Mouse (Mus musculus): ENCODE results near the gene Ankrd60. TPM values are rescaled to one million over a fixed set of nuclear protein-coding genes. Genes with fewer than 3 reads are reported as not detected.

Ankrd60 gene
- polyA plus RNA-seq, 1 experiment from 2014 or later = not detected

GRCm38 (mm10) chr2:173583455-173583854 is 5.3 kb upstream of the Ankrd60 start:
- no peak overlapping the region for H3K9ac ChIP-seq
- H3K27ac ChIP-seq (ENCODE audit: poor library complexity, severe bottlenecking) = no peak overlapping the region
- 46% methylated on average over 5 of the region's 5 CpGs for WGBS
- 0 out of 2 replicates have a peak, but pooled peaks cover 6% of the 10 kb centered on the region for H3K36me3 ChIP-seq
- ATAC-seq (ENCODE audit: insufficient number of reproducible peaks, low FRiP score) = no peak
- H3K9me3 ChIP-seq (replicated peaks) = 0 out of 2 replicates have a peak, but pooled peaks cover 5% of the 10 kb centered on the region
- H3K4me2 ChIP-seq = no peak overlapping the region
- peaks cover 3% of the 10 kb centered on the region; the same call in 1 of the 2 replicates for H3K4me1 ChIP-seq (replicated peaks)
- no peak overlapping the region for H3K4me3 ChIP-seq
- H3K27me3 ChIP-seq (replicated peaks) = peaks cover 41% of the 10 kb centered on the region

DNA sequence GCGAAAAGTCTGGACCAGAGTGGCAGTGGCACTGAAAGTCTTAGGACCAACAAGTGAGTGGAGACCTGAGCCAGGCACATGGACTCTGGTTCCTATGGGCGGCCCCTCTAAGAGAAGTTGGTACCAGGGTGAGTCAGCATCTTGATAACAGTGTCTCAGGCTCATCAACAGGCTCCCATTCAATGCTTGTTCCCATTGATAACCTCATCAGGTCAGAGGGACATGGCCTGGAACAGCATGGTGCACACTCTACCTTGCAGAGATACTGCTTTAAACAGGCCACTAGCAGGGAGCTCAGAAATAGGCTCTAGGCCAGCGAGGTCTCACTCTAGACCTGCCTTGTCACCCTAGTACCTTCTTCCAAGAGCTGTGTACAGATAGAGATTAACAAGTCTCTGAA is 4.7 kb upstream of the Ankrd60 start:
- H3K27me3 ChIP-seq (replicated peaks) = peaks cover 39% of the 10 kb centered on the region
- ATAC-seq (ENCODE audit: insufficient number of reproducible peaks, low FRiP score) = peak; percentile 61; the same call in 1 of the 2 replicates
- WGBS = 81% methylated on average over 3 of the region's 3 CpGs

GRCm38 (mm10) chr2:173581096-173581495 is 2.9 kb upstream of the Ankrd60 start:
- H3K27ac ChIP-seq (ENCODE audit: poor library complexity, severe bottlenecking) = no peak overlapping the region
- H3K4me2 ChIP-seq = no peak overlapping the region
- no peak for ATAC-seq (ENCODE audit: insufficient number of reproducible peaks, low FRiP score)
- H3K9me3 ChIP-seq (replicated peaks) = no peaks in the 10 kb centered on the region
- peaks cover 7% of the 10 kb centered on the region; the same call in 1 of the 2 replicates for H3K4me1 ChIP-seq (replicated peaks)
- H3K27me3 ChIP-seq (replicated peaks) = peaks cover 49% of the 10 kb centered on the region
- H3K9ac ChIP-seq = no peak overlapping the region
- H3K36me3 ChIP-seq = no peaks in the 10 kb centered on the region
- no peak overlapping the region for H3K4me3 ChIP-seq

More for the DNA sequence above, 4.7 kb upstream of the Ankrd60 start:
- Histone ChIP-seq H3K4me2 (no peak overlapping the region), H3K9ac (no peak overlapping the region), H3K4me1 (replicated peaks) (peaks cover 7% of the 10 kb centered on the region; the same call in 1 of the 2 replicates), H3K27ac (ENCODE audit: poor library complexity, severe bottlenecking) (no peak overlapping the region), H3K4me3 (no peak overlapping the region), H3K9me3 (replicated peaks) (0 out of 2 replicates have a peak, but pooled peaks cover 5% of the 10 kb centered on the region), H3K36me3 (0 out of 2 replicates have a peak, but pooled peaks cover 3% of the 10 kb centered on the region)

DNA sequence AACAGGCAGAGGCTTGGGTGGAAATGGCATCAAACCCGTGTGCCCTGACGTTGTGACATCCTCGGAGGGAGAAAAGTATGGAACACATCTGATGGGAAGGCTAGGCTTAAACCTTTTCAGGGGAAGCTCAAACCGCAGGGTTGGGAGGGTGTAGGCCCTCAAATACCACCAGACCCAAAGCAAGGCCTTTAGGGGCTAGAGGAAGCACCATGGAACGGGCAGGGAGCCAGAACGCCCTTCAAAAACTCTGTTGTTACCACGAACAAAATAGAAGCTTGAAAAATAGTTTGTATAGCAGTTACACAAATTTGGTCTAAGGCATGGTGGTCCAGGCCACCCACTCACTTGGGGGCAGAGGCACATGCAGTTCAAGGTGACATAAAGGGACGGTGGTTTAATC is 430 bp upstream of the Ankrd60 start:
- peak overlapping the region; percentile 55 for H3K4me3 ChIP-seq
- H3K27ac ChIP-seq (ENCODE audit: poor library complexity, severe bottlenecking) = no peak overlapping the region
- peak overlapping the region; percentile 97 for H3K4me2 ChIP-seq
- no peak for ATAC-seq (ENCODE audit: insufficient number of reproducible peaks, low FRiP score)
- H3K36me3 ChIP-seq = no peaks in the 10 kb centered on the region
- peak overlapping the region; percentile 72 for H3K9ac ChIP-seq
- H3K4me1 ChIP-seq (replicated peaks) = peaks cover 7% of the 10 kb centered on the region; the same call in 1 of the 2 replicates
- no peaks in the 10 kb centered on the region for H3K9me3 ChIP-seq (replicated peaks)
- WGBS = 34% methylated on average over 8 of the region's 8 CpGs
- H3K27me3 ChIP-seq (replicated peaks) = peaks cover 50% of the 10 kb centered on the region

- Histone ChIP-seq H3K9me3 (replicated peaks) (no peaks in the 10 kb centered on the region), H3K27me3 (replicated peaks) (0 out of 2 replicates have a peak, but pooled peaks cover 12% of the 10 kb centered on the region), H3K4me2 (no peak overlapping the region), H3K36me3 (no peaks in the 10 kb centered on the region), H3K9ac (no peak overlapping the region), H3K4me3 (no peak overlapping the region), H3K4me1 (replicated peaks) (no peaks in the 10 kb centered on the region), H3K27ac (ENCODE audit: poor library complexity, severe bottlenecking) (no peak overlapping the region)
- WGBS = 66% methylated on average over 9 of the region's 9 CpGs
- ATAC-seq (ENCODE audit: insufficient number of reproducible peaks, low FRiP score) = no peak
These were observed 14.0 kb downstream of the Ankrd60 start for GRCm38 (mm10) chr2:173564179-173564578.

DNA sequence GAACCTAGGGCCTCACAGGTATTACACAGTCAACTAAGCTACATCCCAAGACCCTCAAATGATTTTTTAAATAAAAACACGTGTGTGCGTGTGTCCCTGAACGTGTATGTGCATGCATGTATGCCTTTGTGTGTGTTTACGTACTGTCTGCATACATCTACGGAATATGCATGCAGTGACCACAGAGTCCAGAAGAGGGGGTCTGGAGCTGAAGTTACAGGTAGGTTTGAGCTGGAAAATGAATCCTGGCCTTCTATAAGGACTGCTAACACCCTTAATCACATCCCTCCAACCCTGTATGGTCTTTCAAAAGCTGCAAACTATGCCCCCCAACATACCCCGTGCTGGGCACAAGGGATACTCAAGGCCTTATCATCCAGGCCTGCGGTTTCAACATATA is 14.8 kb downstream of the Ankrd60 start:
- H3K4me2 ChIP-seq = no peak overlapping the region
- no peak overlapping the region for H3K4me3 ChIP-seq
- no peaks in the 10 kb centered on the region for H3K36me3 ChIP-seq
- H3K4me1 ChIP-seq (replicated peaks) = no peaks in the 10 kb centered on the region
- no peak overlapping the region for H3K27ac ChIP-seq (ENCODE audit: poor library complexity, severe bottlenecking)
- 0 out of 2 replicates have a peak, but pooled peaks cover 11% of the 10 kb centered on the region for H3K27me3 ChIP-seq (replicated peaks)
- WGBS = 63% methylated on average over 7 of the region's 7 CpGs
- H3K9ac ChIP-seq = no peak overlapping the region
- no peaks in the 10 kb centered on the region for H3K9me3 ChIP-seq (replicated peaks)
- no peak for ATAC-seq (ENCODE audit: insufficient number of reproducible peaks, low FRiP score)

GRCm38 (mm10) chr2:173561851-173562442 is 16.2 kb downstream of the Ankrd60 start:
- H3K36me3 ChIP-seq = no peaks in the 10 kb centered on the region
- H3K27ac ChIP-seq (ENCODE audit: poor library complexity, severe bottlenecking) = no peak overlapping the region
- H3K4me1 ChIP-seq (replicated peaks) = no peaks in the 10 kb centered on the region
- H3K27me3 ChIP-seq (replicated peaks) = 0 out of 2 replicates have a peak, but pooled peaks cover 11% of the 10 kb centered on the region
- H3K4me3 ChIP-seq = no peak overlapping the region
- no peak overlapping the region for H3K9ac ChIP-seq
- H3K9me3 ChIP-seq (replicated peaks) = 0 out of 2 replicates have a peak, but pooled peaks cover 5% of the 10 kb centered on the region
- no peak overlapping the region for H3K4me2 ChIP-seq
- 37% methylated on average over 5 of the region's 5 CpGs for WGBS
- ATAC-seq (ENCODE audit: insufficient number of reproducible peaks, low FRiP score) = 0 out of 2 replicates have a peak, but pooled peaks have one; percentile 9

DNA sequence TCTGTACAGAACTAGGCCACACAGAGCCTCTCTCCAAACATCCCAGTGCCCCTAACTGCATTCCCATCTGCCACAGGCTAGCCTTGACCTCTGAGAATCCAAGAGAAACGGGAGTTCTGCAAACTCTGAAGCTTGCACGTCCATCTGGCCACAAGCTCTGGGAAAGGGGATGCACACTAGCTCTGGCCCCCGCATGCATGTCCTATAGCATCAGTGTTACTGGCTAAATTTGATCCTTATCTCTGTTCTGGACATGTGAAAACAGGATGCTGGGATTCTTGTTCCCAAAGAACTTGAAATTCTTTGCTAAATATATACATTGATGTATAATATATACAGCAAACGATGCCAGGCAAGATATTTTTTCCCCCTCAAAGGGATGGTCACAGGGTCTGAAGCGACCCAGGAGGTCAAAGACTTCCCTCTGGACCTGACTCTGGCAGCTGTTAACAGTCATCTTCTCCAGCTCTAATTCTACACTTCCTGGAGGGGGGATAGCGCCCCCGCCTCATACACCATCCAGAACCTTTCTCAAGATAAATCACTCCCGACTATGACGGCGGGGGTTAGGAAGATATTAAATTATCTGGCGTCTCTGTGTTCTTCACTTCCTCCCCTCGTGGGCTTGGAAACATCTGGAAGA is 19.3 kb downstream of the Ankrd60 start:
- Histone ChIP-seq H3K4me2 (no peak overlapping the region), H3K4me1 (replicated peaks) (no peaks in the 10 kb centered on the region), H3K27me3 (replicated peaks) (peaks cover 28% of the 10 kb centered on the region), H3K9ac (no peak overlapping the region), H3K27ac (ENCODE audit: poor library complexity, severe bottlenecking) (no peak overlapping the region), H3K9me3 (replicated peaks) (0 out of 2 replicates have a peak, but pooled peaks cover 5% of the 10 kb centered on the region), H3K36me3 (no peaks in the 10 kb centered on the region), H3K4me3 (no peak overlapping the region)
- no peak for ATAC-seq (ENCODE audit: insufficient number of reproducible peaks, low FRiP score)
- WGBS = 61% methylated on average over 12 of the region's 12 CpGs

- H3K27me3 ChIP-seq (replicated peaks) = peaks cover 30% of the 10 kb centered on the region
- no peak overlapping the region for H3K4me3 ChIP-seq
- no peaks in the 10 kb centered on the region for H3K36me3 ChIP-seq
- no peak for ATAC-seq (ENCODE audit: insufficient number of reproducible peaks, low FRiP score)
- no peak overlapping the region for H3K27ac ChIP-seq (ENCODE audit: poor library complexity, severe bottlenecking)
- H3K9ac ChIP-seq = no peak overlapping the region
- no peak overlapping the region for H3K4me2 ChIP-seq
- H3K9me3 ChIP-seq (replicated peaks) = 0 out of 2 replicates have a peak, but pooled peaks cover 5% of the 10 kb centered on the region
- WGBS = 37% methylated on average over 9 of the region's 9 CpGs
- H3K4me1 ChIP-seq (replicated peaks) = no peaks in the 10 kb centered on the region
These were observed 24.3 kb downstream of the Ankrd60 start for GRCm38 (mm10) chr2:173553863-173554262.

DNA sequence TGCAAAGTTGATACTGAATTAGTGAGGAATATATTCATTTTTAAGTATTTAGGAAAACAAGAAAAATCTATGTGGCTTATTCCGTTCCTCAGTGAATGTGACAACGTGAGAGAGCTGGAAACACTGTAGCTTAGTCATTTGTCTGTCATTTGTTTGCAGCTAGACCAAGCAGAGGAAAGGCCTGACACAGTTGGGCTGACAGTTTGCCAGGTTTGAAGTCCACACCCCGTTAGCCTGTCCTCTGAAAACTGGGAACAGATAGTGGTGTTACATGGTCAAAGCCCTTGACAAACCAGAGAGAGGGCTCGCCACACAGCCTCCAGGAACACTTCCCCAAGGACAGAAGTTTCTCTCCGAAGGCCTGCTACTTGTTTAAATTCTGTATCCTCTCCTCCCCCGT is 27.5 kb downstream of the Ankrd60 start:
- Histone ChIP-seq H3K4me2 (no peak overlapping the region), H3K27ac (ENCODE audit: poor library complexity, severe bottlenecking) (no peak overlapping the region), H3K9ac (no peak overlapping the region), H3K4me1 (replicated peaks) (no peaks in the 10 kb centered on the region), H3K36me3 (no peaks in the 10 kb centered on the region), H3K27me3 (replicated peaks) (peaks cover 44% of the 10 kb centered on the region), H3K9me3 (replicated peaks) (no peaks in the 10 kb centered on the region), H3K4me3 (no peak overlapping the region)
- 61% methylated on average over 6 of the region's 6 CpGs for WGBS
- no peak for ATAC-seq (ENCODE audit: insufficient number of reproducible peaks, low FRiP score)

DNA sequence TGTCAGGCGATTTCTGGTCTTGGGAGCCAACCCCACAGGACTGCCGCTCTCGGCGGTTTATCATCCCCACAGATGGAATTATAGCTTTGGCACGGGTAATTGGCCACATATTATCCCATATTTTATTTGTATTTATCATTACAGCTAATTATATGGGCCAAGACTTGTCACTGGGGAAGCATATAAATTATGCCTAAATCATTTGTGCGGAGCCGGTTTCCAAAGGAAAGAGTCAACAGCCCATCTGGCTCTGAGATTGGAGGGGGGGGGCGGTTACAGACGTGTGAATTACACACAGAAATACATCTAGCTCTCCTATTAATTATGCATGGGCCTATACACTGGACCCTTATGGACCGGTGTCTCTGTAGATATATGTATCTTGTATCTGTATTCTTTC is 28.9 kb downstream of the Ankrd60 start:
- no peak overlapping the region for H3K4me2 ChIP-seq
- H3K9me3 ChIP-seq (replicated peaks) = no peaks in the 10 kb centered on the region
- peaks cover 35% of the 10 kb centered on the region for H3K27me3 ChIP-seq (replicated peaks)
- 87% methylated on average over 10 of the region's 10 CpGs for WGBS
- no peak overlapping the region for H3K27ac ChIP-seq (ENCODE audit: poor library complexity, severe bottlenecking)
- H3K4me1 ChIP-seq (replicated peaks) = no peaks in the 10 kb centered on the region
- H3K36me3 ChIP-seq = no peaks in the 10 kb centered on the region
- ATAC-seq (ENCODE audit: insufficient number of reproducible peaks, low FRiP score) = no peak
- H3K9ac ChIP-seq = no peak overlapping the region
- no peak overlapping the region for H3K4me3 ChIP-seq
